Mouse (Mus musculus): ENCODE data around the gene Snip1. TPM values are rescaled to one million over a fixed set of nuclear protein-coding genes. Genes with fewer than 3 reads are reported as not detected.

The Snip1 gene
- polyA plus RNA-seq (2012; fragmentation: generic; extraction: Trizol), result 10 to 100 TPM in 1 of 2 experiments, 1 to 10 TPM in 1; 5.5 to 12.8 TPM

GRCm38 (mm10) chr4:125066490-125067370 lies at the start of gene Snip1:
Snip1 (plus strand) TSS chr4:125066672.

GRCm38 (mm10) chr4:125065517-125066307 lies 760 bp upstream of the Snip1 start, which contains the start of gene Dnali1:
Dnali1 (minus strand) TSS chr4:125065703.

GRCm38 (mm10) chr4:125084403-125085345 lies 18.2 kb downstream of the Snip1 start, which contains the start of gene Meaf6:
Meaf6 (plus strand) TSS chr4:125085134.

Other genes with a start within 250 kb of the Snip1 start
- 10 to 100 TPM; 16.5 to 25.7 TPM for gene Yrdc, start 216.0 kb upstream of the Snip1 start, polyA plus RNA-seq (2012; fragmentation: generic; extraction: Trizol)
- 100 to 1,000 TPM in 1 of 2 experiments, 10 to 100 TPM in 1; 69.5 to 108 TPM for gene 1110065P20Rik, start 215.5 kb upstream of the Snip1 start, polyA plus RNA-seq (2012; fragmentation: generic; extraction: Trizol)
- gene Maneal, start 204.5 kb upstream of the Snip1 start, polyA plus RNA-seq (2012; fragmentation: generic; extraction: Trizol), result not detected
- not detected for gene Epha10, start 185.8 kb upstream of the Snip1 start, polyA plus RNA-seq (2012; fragmentation: generic; extraction: Trizol)
- 1 to 10 TPM in 1 of 2 experiments, under 1 TPM in 1; 0.81 to 6.4 TPM for gene 9930104L06Rik, start 129.6 kb upstream of the Snip1 start, polyA plus RNA-seq (2012; fragmentation: generic; extraction: Trizol)
- gene Cdca8, start 127.4 kb upstream of the Snip1 start, polyA plus RNA-seq (2012; fragmentation: generic; extraction: Trizol), result 10 to 100 TPM; 48.3 to 77.0 TPM
- gene Rspo1, start 80.2 kb upstream of the Snip1 start, polyA plus RNA-seq (2012; fragmentation: generic; extraction: Trizol), result under 1 TPM in 1 of 2 experiments, not detected in 1; 0.05 TPM
- gene Gnl2, start 50.1 kb upstream of the Snip1 start, polyA plus RNA-seq (2012; fragmentation: generic; extraction: Trizol), result 10 to 100 TPM in 1 of 2 experiments, 1 to 10 TPM in 1; 3.8 to 21.1 TPM
- under 1 TPM in 1 of 2 experiments, not detected in 1; 0.09 TPM for gene Dnali1, start 969 bp upstream of the Snip1 start, polyA plus RNA-seq (2012; fragmentation: generic; extraction: Trizol)
- 10 to 100 TPM; 26.0 to 29.2 TPM for gene Meaf6, start 18.5 kb downstream of the Snip1 start, polyA plus RNA-seq (2012; fragmentation: generic; extraction: Trizol)
- gene Zc3h12a, start 61.2 kb downstream of the Snip1 start, polyA plus RNA-seq (2012; fragmentation: generic; extraction: Trizol), result 1 to 10 TPM; 1.0 to 8.3 TPM